Mouse (Mus musculus) bone marrow macrophage, adult 2 months (primary cell): Measurements from ENCODE around the gene Diaph2.

Experiments
- CTCF ChIP-seq: IDR thresholded peaks from 2 replicates; pipeline ENCODE4 v1.5.1; 2012; ENCODE audit warnings: low read depth, mild to moderate bottlenecking, low read length, moderate library complexity
- POLR2A ChIP-seq: IDR thresholded peaks from 2 replicates; pipeline ENCODE4 v1.6.1; 2012; ENCODE audit warnings: mild to moderate bottlenecking, low read depth, low read length, borderline replicate concordance

DNA sequence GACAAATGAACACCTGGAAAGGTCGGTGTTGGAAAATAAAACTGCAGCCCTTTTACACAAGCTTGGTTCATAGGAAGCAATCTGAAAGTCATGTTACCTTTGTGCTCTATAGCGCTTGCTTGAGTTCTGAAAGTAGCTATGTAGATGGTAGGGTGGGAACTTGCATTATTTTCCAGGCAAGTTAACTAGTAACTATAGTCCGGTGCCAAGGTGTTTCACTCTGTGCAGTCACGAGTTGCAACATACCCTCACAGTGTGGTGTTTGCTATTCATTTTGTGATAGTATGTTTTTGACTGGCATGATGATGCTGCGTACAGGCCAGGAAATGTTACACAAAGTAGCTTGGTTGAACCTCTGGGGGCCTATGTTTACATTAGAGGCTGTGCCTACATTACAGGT is 34.5 kb downstream of the Diaph2 start:
- TF ChIP-seq CTCF, result no peak
- TF ChIP-seq POLR2A, result no peak
